Comparison of ENCODE assay signal across 9 mouse cellular contexts in genomic region chr4:97623165-97623564, GRCm38 (mm10).
A peak's percentile ranks its signal among the peaks of the same experiment; 100 is the strongest.
DNase-seq lines count a peak whose midpoint lies in the region; ATAC-seq and TF ChIP-seq lines count a peak whose summit lies in the region.
"Had no signal": no experiment of that assay in that cellular context is flagged by ENCODE, and none has a peak within 500 bp of the region (broad histone marks: within the 10 kb centered on the region; RNA-seq: fewer than 3 reads in every experiment).

No protein-coding gene starts in this region.

- no peak overlapping the region for H3K27ac ChIP-seq in hindbrain, postnatal 0 days
- H3K27ac ChIP-seq in hindbrain, embryonic 10.5 days: no peak overlapping the region
- H3K27ac ChIP-seq in lung, postnatal 0 days (ENCODE audit: low read length): no peak overlapping the region
- H3K27ac ChIP-seq: heart, embryonic 15.5 days; liver, embryonic 15.5 days had no signal

- H3K27me3 ChIP-seq in hindbrain, postnatal 0 days (ENCODE audit: insufficient read depth, low read length): no peaks in the 10 kb centered on the region
- H3K27me3 ChIP-seq in hindbrain, embryonic 10.5 days (ENCODE audit: insufficient read depth, poor library complexity, severe bottlenecking): no peaks in the 10 kb centered on the region
- no peaks in the 10 kb centered on the region for H3K27me3 ChIP-seq in lung, postnatal 0 days (replicated peaks; ENCODE audit: insufficient read depth, low read length)
- no peaks in the 10 kb centered on the region for H3K27me3 ChIP-seq in Patski
- H3K27me3 ChIP-seq: heart, embryonic 15.5 days had no signal

- no peaks in the 10 kb centered on the region for H3K9me3 ChIP-seq in hindbrain, postnatal 0 days (ENCODE audit: low read length)
- no peaks in the 10 kb centered on the region for H3K9me3 ChIP-seq in hindbrain, embryonic 10.5 days
- no peaks in the 10 kb centered on the region for H3K9me3 ChIP-seq in lung, postnatal 0 days (ENCODE audit: low read length)
- H3K9me3 ChIP-seq: heart, embryonic 15.5 days; liver, embryonic 15.5 days had no signal

- peak; percentile 61 for DNase-seq in hindbrain, postnatal 0 days (ENCODE audit: low spot score)
- DNase-seq in hindbrain, embryonic 10.5 days (ENCODE audit: low spot score): no peak
- DNase-seq in lung, postnatal 0 days (ENCODE audit: low spot score): peak; percentile 22
- no peak for DNase-seq in lung, postnatal 4 days
- no peak for DNase-seq in Patski (ENCODE audit: low read depth, low spot score)
- DNase-seq in lung, postnatal 36 days: peak; percentile 36
- DNase-seq in urinary bladder, adult 18-20 months (ENCODE audit: low spot score in 2 of 2): no peak

- H3K4me3 ChIP-seq in hindbrain, postnatal 0 days (ENCODE audit: low read length): no peak overlapping the region
- H3K4me3 ChIP-seq in hindbrain, embryonic 10.5 days: no peak overlapping the region
- no peak overlapping the region for H3K4me3 ChIP-seq in lung, postnatal 0 days (ENCODE audit: low read depth, low read length)
- H3K4me3 ChIP-seq: heart, embryonic 15.5 days; liver, embryonic 15.5 days had no signal

- H3K4me2 ChIP-seq in hindbrain, postnatal 0 days (ENCODE audit: low read depth, low read length): no peak overlapping the region
- H3K4me2 ChIP-seq in lung, postnatal 0 days (replicated peaks; ENCODE audit: low read depth, low read length): no peak overlapping the region
- H3K4me2 ChIP-seq: heart, embryonic 15.5 days; liver, embryonic 15.5 days had no signal

- CTCF ChIA-PET in Patski (lab: Charles Lee): interaction anchor here (0.6 kb wide), 1 partner anchor 8 kb away, joined by 3 read pairs; no protein-coding TSS in a partner anchor

- peak; percentile 61 for TF ChIP-seq CTCF in hindbrain, postnatal 0 days (IDR thresholded peaks at IDR 0.05; ENCODE audit: low read depth)
- TF ChIP-seq CTCF in lung, postnatal 0 days (IDR thresholded peaks at IDR 0.05): peak; percentile 66
- peak; percentile 47 for TF ChIP-seq CTCF in Patski (IDR thresholded peaks at IDR 0.05)

- H3K4me1 ChIP-seq in hindbrain, postnatal 0 days (ENCODE audit: insufficient read depth, low read length): peaks cover 13% of the 10 kb centered on the region
- peaks cover 25% of the 10 kb centered on the region for H3K4me1 ChIP-seq in hindbrain, embryonic 10.5 days (replicated peaks)
- H3K4me1 ChIP-seq in lung, postnatal 0 days (ENCODE audit: insufficient read depth, low read depth, low read length): peaks cover 6% of the 10 kb centered on the region; the same call in 1 of the 2 replicates
- H3K4me1 ChIP-seq: liver, embryonic 15.5 days had no signal

- no peak for TF ChIP-seq EP300 in lung, postnatal 0 days (IDR thresholded peaks at IDR 0.05)

- in situ Hi-C loops in Patski (cut with MboI; ENCODE audit: low pct_unique_long_range_greater_than_20kb): no loop called here

- ATAC-seq in hindbrain, postnatal 0 days: no peak
- ATAC-seq in lung, postnatal 0 days: no peak; the same call in 1 of the 2 replicates
- ATAC-seq in Patski: no peak

- POLR2A ChIA-PET in Patski (lab: Charles Lee): no interaction called here

- no peak overlapping the region for H3K9ac ChIP-seq in hindbrain, postnatal 0 days (replicated peaks; ENCODE audit: low read length)
- no peak overlapping the region for H3K9ac ChIP-seq in lung, postnatal 0 days (replicated peaks; ENCODE audit: low read depth)
- H3K9ac ChIP-seq: heart, embryonic 15.5 days; liver, embryonic 15.5 days had no signal

- no peaks in the 10 kb centered on the region for H3K36me3 ChIP-seq in hindbrain, postnatal 0 days (ENCODE audit: insufficient read depth, low read length)
- H3K36me3 ChIP-seq in hindbrain, embryonic 10.5 days: no peaks in the 10 kb centered on the region
- H3K36me3 ChIP-seq in lung, postnatal 0 days (ENCODE audit: insufficient read depth, low read length): no peaks in the 10 kb centered on the region
- H3K36me3 ChIP-seq: heart, embryonic 15.5 days; liver, embryonic 15.5 days had no signal

- 82% methylated on average over 5 of the region's 5 CpGs for WGBS in hindbrain, postnatal 0 days
- WGBS in hindbrain, embryonic 10.5 days: 84% methylated on average over 5 of the region's 5 CpGs
- WGBS in lung, postnatal 0 days: 68% methylated on average over 5 of the region's 5 CpGs

Comparison
In these comparisons a context has a peak if more than half of its experiments do, and no peak if none do; other contexts are left out.
1. DNase-seq: peak in hindbrain, postnatal 0 days (single experiment), lung, postnatal 0 days (single experiment) and lung, postnatal 36 days (single experiment); none in hindbrain, embryonic 10.5 days (single experiment), lung, postnatal 4 days (0 of 2), Patski (single experiment) and urinary bladder, adult 18-20 months (0 of 2).
2. Peak in every context shown above with its lines, with median percentiles within 50 percentile points of each other: CTCF ChIP-seq.